Mouse (Mus musculus): ENCODE data around the gene Pkd1l2. TPM values are rescaled to one million over a fixed set of nuclear protein-coding genes. Genes with fewer than 3 reads are reported as not detected.

The Pkd1l2 gene
- polyA plus RNA-seq, 1 experiment from 2014 or later = not detected

GRCm38 (mm10) chr8:117115094-117115493 is 32.8 kb upstream of the Pkd1l2 start:
- H3K27me3 ChIP-seq (replicated peaks; ENCODE audit: control insufficient read depth, insufficient read depth, low read length) = no peaks in the 10 kb centered on the region
- 39% methylated on average over 6 of the region's 6 CpGs for WGBS
- no peak overlapping the region; the same call in 1 of the 2 replicates for H3K4me2 ChIP-seq (ENCODE audit: low read length)
- H3K4me3 ChIP-seq (replicated peaks; ENCODE audit: low read length) = no peak overlapping the region
- H3K9me3 ChIP-seq (ENCODE audit: control insufficient read depth, low read length) = no peaks in the 10 kb centered on the region
- no peak overlapping the region for H3K27ac ChIP-seq (ENCODE audit: low read length)
- peaks cover 9% of the 10 kb centered on the region for H3K4me1 ChIP-seq (replicated peaks; ENCODE audit: control insufficient read depth, insufficient read depth, low read length)
- no peak overlapping the region for H3K9ac ChIP-seq (replicated peaks; ENCODE audit: low read depth, low read length)
- ATAC-seq = no peak
- no peaks in the 10 kb centered on the region for H3K36me3 ChIP-seq (ENCODE audit: control insufficient read depth, insufficient read depth)

- Histone ChIP-seq H3K36me3 (ENCODE audit: control insufficient read depth, insufficient read depth) (no peaks in the 10 kb centered on the region), H3K9me3 (ENCODE audit: control insufficient read depth, low read length) (no peaks in the 10 kb centered on the region), H3K4me3 (replicated peaks; ENCODE audit: low read length) (no peak overlapping the region), H3K27ac (ENCODE audit: low read length) (no peak overlapping the region), H3K27me3 (replicated peaks; ENCODE audit: control insufficient read depth, insufficient read depth, low read length) (no peaks in the 10 kb centered on the region), H3K4me1 (replicated peaks; ENCODE audit: control insufficient read depth, insufficient read depth, low read length) (peaks cover 9% of the 10 kb centered on the region), H3K4me2 (ENCODE audit: low read length) (no peak overlapping the region), H3K9ac (replicated peaks; ENCODE audit: low read depth, low read length) (no peak overlapping the region)
- WGBS = 69% methylated on average over 8 of the region's 8 CpGs
- ATAC-seq = no peak
Measured at GRCm38 (mm10) chr8:117112261-117112660, 30.0 kb upstream of the Pkd1l2 start.

GRCm38 (mm10) chr8:117111641-117112040 is 29.4 kb upstream of the Pkd1l2 start:
- H3K27ac ChIP-seq (ENCODE audit: low read length) = no peak overlapping the region
- no peaks in the 10 kb centered on the region for H3K36me3 ChIP-seq (ENCODE audit: control insufficient read depth, insufficient read depth)
- H3K9ac ChIP-seq (replicated peaks; ENCODE audit: low read depth, low read length) = no peak overlapping the region
- 81% methylated on average over 3 of the region's 3 CpGs for WGBS
- no peak overlapping the region for H3K4me3 ChIP-seq (replicated peaks; ENCODE audit: low read length)
- no peak for ATAC-seq
- H3K4me2 ChIP-seq (ENCODE audit: low read length) = no peak overlapping the region
- H3K4me1 ChIP-seq (replicated peaks; ENCODE audit: control insufficient read depth, insufficient read depth, low read length) = peaks cover 9% of the 10 kb centered on the region
- H3K9me3 ChIP-seq (ENCODE audit: control insufficient read depth, low read length) = no peaks in the 10 kb centered on the region
- no peaks in the 10 kb centered on the region for H3K27me3 ChIP-seq (replicated peaks; ENCODE audit: control insufficient read depth, insufficient read depth, low read length)

GRCm38 (mm10) chr8:117109801-117110390 is 27.6 kb upstream of the Pkd1l2 start:
- H3K27ac ChIP-seq (ENCODE audit: low read length) = no peak overlapping the region
- no peak overlapping the region for H3K9ac ChIP-seq (replicated peaks; ENCODE audit: low read depth, low read length)
- H3K27me3 ChIP-seq (replicated peaks; ENCODE audit: control insufficient read depth, insufficient read depth, low read length) = no peaks in the 10 kb centered on the region
- H3K9me3 ChIP-seq (ENCODE audit: control insufficient read depth, low read length) = no peaks in the 10 kb centered on the region
- H3K4me2 ChIP-seq (ENCODE audit: low read length) = no peak overlapping the region
- WGBS = 60% methylated on average over 16 of the region's 16 CpGs
- no peaks in the 10 kb centered on the region for H3K36me3 ChIP-seq (ENCODE audit: control insufficient read depth, insufficient read depth)
- no peak overlapping the region for H3K4me3 ChIP-seq (replicated peaks; ENCODE audit: low read length)
- no peak for ATAC-seq
- no peaks in the 10 kb centered on the region for H3K4me1 ChIP-seq (replicated peaks; ENCODE audit: control insufficient read depth, insufficient read depth, low read length)

- H3K4me3 ChIP-seq (replicated peaks; ENCODE audit: low read length) = no peak overlapping the region
- H3K36me3 ChIP-seq (ENCODE audit: control insufficient read depth, insufficient read depth) = no peaks in the 10 kb centered on the region
- 88% methylated on average over 19 of the region's 19 CpGs for WGBS
- no peak overlapping the region for H3K4me2 ChIP-seq (ENCODE audit: low read length)
- H3K27me3 ChIP-seq (replicated peaks; ENCODE audit: control insufficient read depth, insufficient read depth, low read length) = no peaks in the 10 kb centered on the region
- no peaks in the 10 kb centered on the region for H3K4me1 ChIP-seq (replicated peaks; ENCODE audit: control insufficient read depth, insufficient read depth, low read length)
- ATAC-seq = no peak
- no peaks in the 10 kb centered on the region for H3K9me3 ChIP-seq (ENCODE audit: control insufficient read depth, low read length)
- H3K27ac ChIP-seq (ENCODE audit: low read length) = no peak overlapping the region
- H3K9ac ChIP-seq (replicated peaks; ENCODE audit: low read depth, low read length) = no peak overlapping the region
Measured at GRCm38 (mm10) chr8:117109018-117109711, 26.9 kb upstream of the Pkd1l2 start.

- Histone ChIP-seq H3K4me3 (replicated peaks; ENCODE audit: low read length) (no peak overlapping the region), H3K4me2 (ENCODE audit: low read length) (no peak overlapping the region), H3K27ac (ENCODE audit: low read length) (no peak overlapping the region), H3K36me3 (ENCODE audit: control insufficient read depth, insufficient read depth) (no peaks in the 10 kb centered on the region), H3K9ac (replicated peaks; ENCODE audit: low read depth, low read length) (no peak overlapping the region), H3K9me3 (ENCODE audit: control insufficient read depth, low read length) (no peaks in the 10 kb centered on the region), H3K4me1 (replicated peaks; ENCODE audit: control insufficient read depth, insufficient read depth, low read length) (no peaks in the 10 kb centered on the region), H3K27me3 (replicated peaks; ENCODE audit: control insufficient read depth, insufficient read depth, low read length) (no peaks in the 10 kb centered on the region)
- no peak for ATAC-seq
- 19% methylated on average over 9 of the region's 9 CpGs for WGBS
Measured at GRCm38 (mm10) chr8:117107533-117107932, 25.3 kb upstream of the Pkd1l2 start.

- WGBS = 32% methylated on average over 11 of the region's 11 CpGs
- no peaks in the 10 kb centered on the region for H3K27me3 ChIP-seq (replicated peaks; ENCODE audit: control insufficient read depth, insufficient read depth, low read length)
- peak overlapping the region; percentile 33; the same call in 1 of the 2 replicates for H3K27ac ChIP-seq (ENCODE audit: low read length)
- no peak overlapping the region for H3K4me3 ChIP-seq (replicated peaks; ENCODE audit: low read length)
- H3K9ac ChIP-seq (replicated peaks; ENCODE audit: low read depth, low read length) = no peak overlapping the region
- peak; percentile 86 for ATAC-seq
- peak overlapping the region; percentile 29 for H3K4me2 ChIP-seq (ENCODE audit: low read length)
- no peaks in the 10 kb centered on the region; the same call in 1 of the 2 replicates for H3K9me3 ChIP-seq (ENCODE audit: control insufficient read depth, low read length)
- H3K36me3 ChIP-seq (ENCODE audit: control insufficient read depth, insufficient read depth) = no peaks in the 10 kb centered on the region
- H3K4me1 ChIP-seq (replicated peaks; ENCODE audit: control insufficient read depth, insufficient read depth, low read length) = peaks cover 13% of the 10 kb centered on the region
Measured at GRCm38 (mm10) chr8:117097564-117098191, 15.4 kb upstream of the Pkd1l2 start.

GRCm38 (mm10) chr8:117097051-117097563 is 14.9 kb upstream of the Pkd1l2 start:
- H3K4me1 ChIP-seq (replicated peaks; ENCODE audit: control insufficient read depth, insufficient read depth, low read length) = peaks cover 13% of the 10 kb centered on the region
- WGBS = 70% methylated on average over 10 of the region's 10 CpGs
- H3K27me3 ChIP-seq (replicated peaks; ENCODE audit: control insufficient read depth, insufficient read depth, low read length) = no peaks in the 10 kb centered on the region
- no peaks in the 10 kb centered on the region for H3K36me3 ChIP-seq (ENCODE audit: control insufficient read depth, insufficient read depth)
- H3K9ac ChIP-seq (replicated peaks; ENCODE audit: low read depth, low read length) = no peak overlapping the region
- H3K9me3 ChIP-seq (ENCODE audit: control insufficient read depth, low read length) = no peaks in the 10 kb centered on the region; the same call in 1 of the 2 replicates
- H3K4me2 ChIP-seq (ENCODE audit: low read length) = peak overlapping the region; percentile 29
- no peak overlapping the region for H3K4me3 ChIP-seq (replicated peaks; ENCODE audit: low read length)
- peak; percentile 11; the same call in 1 of the 2 replicates for ATAC-seq
- H3K27ac ChIP-seq (ENCODE audit: low read length) = no peak overlapping the region

GRCm38 (mm10) chr8:117095647-117096046 is 13.4 kb upstream of the Pkd1l2 start, which contains the start of gene Bco1:
Gene Bco1 (plus strand): TSS chr8:117095854.
- Histone ChIP-seq H3K27ac (ENCODE audit: low read length) (no peak within 1 kb of the TSS), H3K4me2 (ENCODE audit: low read length) (no peak within 1 kb of the TSS), H3K4me3 (replicated peaks; ENCODE audit: low read length) (no peak within 1 kb of the TSS), H3K4me1 (replicated peaks; ENCODE audit: control insufficient read depth, insufficient read depth, low read length) (peaks cover 13% of the 10 kb centered on the region), H3K27me3 (replicated peaks; ENCODE audit: control insufficient read depth, insufficient read depth, low read length) (no peaks in the 10 kb centered on the region), H3K9ac (replicated peaks; ENCODE audit: low read depth, low read length) (no peak within 1 kb of the TSS), H3K36me3 (ENCODE audit: control insufficient read depth, insufficient read depth) (no peaks in the 10 kb centered on the region), H3K9me3 (ENCODE audit: control insufficient read depth, low read length) (no peaks in the 10 kb centered on the region; the same call in 1 of the 2 replicates)
- no peak for ATAC-seq
- 78% methylated on average over 12 of the region's 12 CpGs for WGBS

All from forebrain, embryonic 16.5 days (tissue).